Mouse (Mus musculus) ES-E14 (cell line): ENCODE measurements around the gene Ndufaf8. TPM values are rescaled to one million over a fixed set of nuclear protein-coding genes. Genes with fewer than 3 reads are reported as not detected.
A peak's percentile ranks its signal among the peaks of the same experiment; 100 is the strongest.

Experiments
- DNase-seq: peaks from one replicate; pipeline ENCODE4 v3.0.0-alpha.2; 2013; ENCODE audit warnings: low read depth, low spot score
- H3K27ac ChIP-seq: 2 replicates; pipeline ENCODE4 v1.5.1; 2012; ENCODE audit warnings: low read depth, mild to moderate bottlenecking, low read length, moderate library complexity, mixed read lengths; ENCODE audit not compliant: poor library complexity, insufficient read depth, severe bottlenecking
- H3K36me3 ChIP-seq: 2 replicates; pipeline ENCODE4 v1.6.1; 2012; ENCODE audit warnings: mild to moderate bottlenecking, low read length, moderate library complexity, mixed read lengths; ENCODE audit not compliant: control insufficient read depth, poor library complexity, insufficient read depth, severe bottlenecking
- H3K4me1 ChIP-seq, 2 experiments: fragments of 150-350 bp in 1 of 2; sonication (generic) in 1 of 2; 2 replicates each; pipeline ENCODE4 v1.6.1; 2012; ENCODE audit warnings: low read length in 2 of 2, mild to moderate bottlenecking in 1 of 2, mixed read lengths in 1 of 2; ENCODE audit not compliant: control insufficient read depth in 2 of 2, insufficient read depth in 2 of 2, poor library complexity in 1 of 2
- H3K4me3 ChIP-seq, 2 experiments: fragments of 150-350 bp in 1 of 2; sonication (generic) in 1 of 2; 2 replicates each; pipeline ENCODE4 v1.5.1; 2012; ENCODE audit warnings: low read length in 2 of 2, low read depth in 1 of 2, mild to moderate bottlenecking in 1 of 2, mixed read lengths in 1 of 2; ENCODE audit not compliant: insufficient read depth in 1 of 2, poor library complexity in 1 of 2, severe bottlenecking in 1 of 2
- H3K9ac ChIP-seq: 2 replicates; pipeline ENCODE4 v1.6.1; 2012; ENCODE audit warnings: low read depth, mild to moderate bottlenecking, low read length, mixed read lengths; ENCODE audit not compliant: poor library complexity, insufficient read depth, severe bottlenecking
- H3K9me3 ChIP-seq: fragments of 150-350 bp; sonication (generic); 2 replicates; pipeline ENCODE4 v1.6.1; 2012; ENCODE audit warnings: low read depth, mild to moderate bottlenecking, low read length; ENCODE audit not compliant: control insufficient read depth, insufficient read depth
- CHD2 ChIP-seq: IDR thresholded peaks from 2 replicates; pipeline ENCODE4 v1.6.1; 2014; ENCODE audit warnings: mild to moderate bottlenecking, low read depth, low read length, inconsistent platforms
- HCFC1 ChIP-seq: IDR thresholded peaks from 2 replicates; pipeline ENCODE4 v1.6.1; 2012; ENCODE audit warnings: low read length, inconsistent platforms, borderline replicate concordance; ENCODE audit not compliant: insufficient read depth
- MAFK ChIP-seq: IDR thresholded peaks from 2 replicates; pipeline ENCODE4 v1.6.1; 2014; ENCODE audit warnings: mild to moderate bottlenecking, low read depth, low read length, inconsistent platforms; ENCODE audit not compliant: insufficient read depth
- ZC3H11A ChIP-seq: IDR thresholded peaks from 2 replicates; pipeline ENCODE4 v1.6.1; 2012; ENCODE audit warnings: low read depth, mild to moderate bottlenecking, inconsistent platforms, low read length, borderline replicate concordance
- ZNF384 ChIP-seq: IDR thresholded peaks from 2 replicates; pipeline ENCODE4 v1.6.1; 2012; ENCODE audit warnings: low read depth, low read length, inconsistent platforms
- in situ Hi-C, 2 experiments: fragments of 600-800 bp; cut with MboI; formaldehyde crosslinking; loops; one replicate each; pipeline ENCODE4 v1.15.1; 2025; ENCODE audit warnings: low sequenced_read_pairs in 2 of 2, inconsistent platforms in 1 of 2; ENCODE audit not compliant: unreplicated experiment in 2 of 2
- total RNA-seq: library from RNA; depleted of rRNA; stranded (reverse); fragments of 300-350 nt; gene quantifications from 2 replicates; pipeline ENCODE4 v1.2.3, GENCODE M21; 2012

Gene Ndufaf8
- total RNA-seq, 1 experiment: 49.3 TPM

GRCm38 (mm10) chr11:120064006-120064667, 34.6 kb upstream of the Ndufaf8 start:
- no peak for DNase-seq
- Histone ChIP-seq H3K36me3 (peaks cover 15% of the 10 kb centered on the region; the same call in 1 of the 2 replicates), H3K9me3 (no peaks in the 10 kb centered on the region), H3K4me1 (peaks cover 0 to 12% of the 10 kb centered on the region in 2 experiments; a peak in 1 of 4 replicates), H3K27ac (no peak overlapping the region), H3K9ac (no peak overlapping the region), H3K4me3 (no peak overlapping the region)
- TF ChIP-seq CHD2 (no peak), ZNF384 (no peak), MAFK (no peak), ZC3H11A (no peak), HCFC1 (no peak)
- in situ Hi-C loops: no loop called here

- H3K9me3 ChIP-seq: no peaks in the 10 kb centered on the region
- no peak overlapping the region for H3K4me3 ChIP-seq
- in situ Hi-C loops: no loop called here
- TF ChIP-seq MAFK: no peak
- TF ChIP-seq CHD2: no peak
- TF ChIP-seq ZNF384: no peak
- TF ChIP-seq HCFC1: no peak
- no peak for TF ChIP-seq ZC3H11A
- no peak for DNase-seq
- H3K27ac ChIP-seq: no peak overlapping the region
- H3K9ac ChIP-seq: no peak overlapping the region
- H3K4me1 ChIP-seq: peaks cover 0 to 15% of the 10 kb centered on the region in 2 experiments; a peak in 1 of 4 replicates
- peaks cover 15% of the 10 kb centered on the region; the same call in 1 of the 2 replicates for H3K36me3 ChIP-seq
Observed at GRCm38 (mm10) chr11:120064668-120065040, 34.1 kb upstream of the Ndufaf8 start.

- TF ChIP-seq HCFC1: peak; percentile 27; the same call in 1 of the 2 replicates
- no peak for TF ChIP-seq ZC3H11A
- H3K36me3 ChIP-seq: peaks cover 20% of the 10 kb centered on the region; the same call in 1 of the 2 replicates
- H3K4me1 ChIP-seq: peaks cover 0 to 16% of the 10 kb centered on the region in 2 experiments; a peak in 1 of 4 replicates
- peak; percentile 90 for DNase-seq
- in situ Hi-C loops: no loop called here
- H3K9me3 ChIP-seq: no peaks in the 10 kb centered on the region
- peak overlapping the region; percentile 23 to 51; a peak in 3 of 4 replicates for H3K4me3 ChIP-seq
- peak overlapping the region; percentile 27; the same call in 1 of the 2 replicates for H3K9ac ChIP-seq
- H3K27ac ChIP-seq: no peak overlapping the region
Observed at GRCm38 (mm10) chr11:120065291-120065690, 33.4 kb upstream of the Ndufaf8 start.

- Histone ChIP-seq H3K9me3 (no peaks in the 10 kb centered on the region), H3K4me3 (no peak overlapping the region), H3K36me3 (peaks cover 38% of the 10 kb centered on the region), H3K4me1 (peaks cover 0 to 34% of the 10 kb centered on the region in 2 experiments; a peak in 1 of 4 replicates), H3K9ac (no peak overlapping the region), H3K27ac (no peak overlapping the region)
- in situ Hi-C loops: no loop called here
- DNase-seq: no peak
- no peak for TF ChIP-seq ZNF384
Observed at GRCm38 (mm10) chr11:120067834-120068233, 30.9 kb upstream of the Ndufaf8 start.

- no peak overlapping the region for H3K27ac ChIP-seq
- no peak overlapping the region for H3K4me3 ChIP-seq
- TF ChIP-seq HCFC1 (no peak), CHD2 (no peak), ZC3H11A (no peak), ZNF384 (no peak), MAFK (no peak)
- in situ Hi-C loops: no loop called here
- no peak overlapping the region for H3K9ac ChIP-seq
- H3K36me3 ChIP-seq: peaks cover 38% of the 10 kb centered on the region
- H3K9me3 ChIP-seq: no peaks in the 10 kb centered on the region
- peaks cover 4 to 34% of the 10 kb centered on the region in 2 experiments for H3K4me1 ChIP-seq
- no peak for DNase-seq
Observed at GRCm38 (mm10) chr11:120069261-120069660, 29.5 kb upstream of the Ndufaf8 start.
